Mouse (Mus musculus): ENCODE measurements around the gene Heatr1.
"Not testable (repeated sequence)": the region's sequence is repeated elsewhere in the genome, so short reads cannot be mapped to it uniquely, and the experiment has no call there.

Heatr1 gene

GRCm38 (mm10) chr13:12453150-12453549 lies 58.3 kb downstream of the Heatr1 start:
- no peak for DNase-seq (ENCODE audit: inconsistent age in 2 of 2, low spot score in 1 of 2)

DNA sequence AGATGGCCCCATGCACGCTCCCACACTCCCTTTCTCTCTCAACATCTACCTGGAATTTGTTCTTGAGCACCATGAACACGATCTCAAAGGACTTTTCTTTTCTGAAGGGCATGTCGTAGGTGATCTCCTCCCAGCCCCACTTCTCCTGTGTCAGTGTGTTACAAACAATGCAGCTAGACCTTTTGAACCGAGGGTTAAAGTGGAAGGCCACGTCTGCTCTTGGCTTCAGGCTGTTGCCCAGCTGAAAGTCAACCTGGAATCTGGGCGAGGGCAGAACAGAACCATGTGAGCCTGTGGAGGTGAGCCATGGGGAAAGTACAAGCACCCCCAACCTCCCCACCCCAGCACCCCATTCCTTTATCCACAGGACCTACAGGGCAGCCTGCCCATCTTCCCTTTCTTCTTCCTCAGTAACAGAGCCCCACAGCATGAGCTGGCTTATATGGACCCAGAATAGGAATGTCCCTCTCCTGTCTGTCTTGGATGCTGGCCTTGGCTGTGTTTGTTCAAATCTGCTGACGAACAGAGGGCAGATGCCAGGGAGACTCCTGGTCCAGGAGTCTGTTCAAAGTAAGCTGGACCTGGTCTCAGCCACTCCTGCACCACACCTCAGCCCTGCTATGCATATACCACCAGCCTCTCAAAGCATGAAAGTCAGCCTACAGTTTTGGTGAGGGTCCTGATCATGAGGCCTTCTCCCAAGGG lies 60.0 kb downstream of the Heatr1 start:
- DNase-seq (ENCODE audit: inconsistent age in 2 of 2, low spot score in 1 of 2): no peak

- DNase-seq (ENCODE audit: inconsistent age in 2 of 2, low spot score in 1 of 2): no peak
Observed at GRCm38 (mm10) chr13:12456711-12457110, 61.9 kb downstream of the Heatr1 start.

DNA sequence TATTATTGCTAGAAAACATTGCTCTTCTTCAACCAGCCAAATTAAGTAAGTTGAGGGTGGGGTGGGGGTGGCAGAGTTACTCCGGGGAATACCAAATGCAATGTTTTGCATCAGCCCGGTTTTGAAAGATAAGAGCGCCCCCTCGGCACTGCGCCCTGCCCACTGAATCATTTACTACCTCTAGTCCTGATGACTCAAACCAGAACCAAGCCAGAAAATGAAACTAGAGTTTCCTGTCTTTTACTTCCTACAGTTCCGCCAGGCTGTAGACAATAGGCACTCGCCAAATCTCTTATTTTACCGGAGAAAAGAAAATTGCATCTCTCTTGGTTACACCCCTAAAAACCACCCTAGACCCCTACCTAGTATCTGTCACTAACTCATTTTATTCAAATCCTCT lies 65.6 kb downstream of the Heatr1 start:
- DNase-seq (ENCODE audit: inconsistent age in 2 of 2, low spot score in 1 of 2): peak; percentile 75 to 90

GRCm38 (mm10) chr13:12460881-12461729 lies 66.3 kb downstream of the Heatr1 start:
- DNase-seq (ENCODE audit: inconsistent age in 2 of 2, low spot score in 1 of 2): peak; percentile 97 to 98

GRCm38 (mm10) chr13:12461730-12462119 lies 66.9 kb downstream of the Heatr1 start:
- no peak for DNase-seq (ENCODE audit: inconsistent age in 2 of 2, low spot score in 1 of 2)

- DNase-seq (ENCODE audit: inconsistent age in 2 of 2, low spot score in 1 of 2): no peak
Observed at GRCm38 (mm10) chr13:12462623-12463022, 67.8 kb downstream of the Heatr1 start.

GRCm38 (mm10) chr13:12464159-12464558 lies 69.3 kb downstream of the Heatr1 start:
- DNase-seq (ENCODE audit: inconsistent age in 2 of 2, low spot score in 1 of 2): not testable (repeated sequence)

- no peak for DNase-seq (ENCODE audit: inconsistent age in 2 of 2, low spot score in 1 of 2)
Observed at GRCm38 (mm10) chr13:12464844-12465243, 70.0 kb downstream of the Heatr1 start, which contains the start of gene Lgals8. Gene Lgals8, minus strand, starts transcription at chr13:12464944.

- DNase-seq (ENCODE audit: inconsistent age in 2 of 2, low spot score in 1 of 2): no peak
Observed at GRCm38 (mm10) chr13:12468488-12468887, 73.7 kb downstream of the Heatr1 start.

DNA sequence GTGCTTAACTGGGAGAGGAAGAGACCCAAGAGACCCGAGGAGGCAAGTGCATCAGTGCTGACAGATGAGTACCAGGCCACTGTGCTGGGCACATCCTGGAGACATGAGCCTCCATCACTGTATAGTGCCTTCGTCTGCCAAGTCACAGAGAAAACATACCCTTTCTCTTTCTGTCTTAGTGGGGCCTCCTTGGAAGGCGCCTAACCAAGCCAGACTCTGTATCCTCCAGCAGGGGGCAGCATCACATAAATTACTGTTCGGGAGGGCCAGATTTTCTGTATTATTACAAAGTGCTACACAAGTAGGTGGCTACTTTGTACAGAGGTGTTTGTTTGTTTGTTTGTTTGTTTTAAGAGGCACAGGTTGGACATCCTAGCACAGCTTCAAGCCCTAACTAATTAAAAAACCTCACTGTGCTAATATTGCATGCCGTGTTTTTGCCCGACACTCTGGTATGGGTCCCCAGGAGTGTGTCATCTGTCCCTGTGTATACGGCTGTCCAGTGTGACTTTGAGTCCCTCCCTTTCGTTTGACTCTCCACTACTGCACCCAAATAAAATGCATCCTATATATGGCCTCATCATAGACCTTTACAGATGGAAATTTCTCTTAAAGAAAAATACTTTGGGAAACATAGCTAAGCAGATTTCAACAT lies 79.0 kb downstream of the Heatr1 start:
- DNase-seq (ENCODE audit: inconsistent age in 2 of 2, low spot score in 1 of 2): peak; percentile 60 to 91

DNA sequence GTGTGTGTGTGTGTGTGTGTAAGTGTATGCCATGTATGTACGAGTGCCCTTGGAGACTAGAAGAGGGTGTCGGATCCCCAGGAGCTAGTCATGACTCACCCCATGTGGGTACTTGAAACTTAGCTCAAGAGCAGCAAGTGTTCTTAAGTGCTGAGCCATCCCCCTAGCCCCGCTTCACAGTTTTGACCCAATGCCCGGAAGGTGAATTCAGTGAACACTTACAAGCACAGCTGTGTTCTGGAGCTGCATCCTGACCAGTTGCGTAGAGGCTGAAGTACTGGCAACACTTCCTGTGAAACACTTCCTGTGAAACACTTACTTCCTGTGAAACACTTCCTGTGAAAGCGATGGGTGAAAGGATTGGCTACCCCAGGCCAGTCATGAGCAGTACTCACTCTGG lies 80.4 kb downstream of the Heatr1 start:
- DNase-seq (ENCODE audit: inconsistent age in 2 of 2, low spot score in 1 of 2): no peak

DNA sequence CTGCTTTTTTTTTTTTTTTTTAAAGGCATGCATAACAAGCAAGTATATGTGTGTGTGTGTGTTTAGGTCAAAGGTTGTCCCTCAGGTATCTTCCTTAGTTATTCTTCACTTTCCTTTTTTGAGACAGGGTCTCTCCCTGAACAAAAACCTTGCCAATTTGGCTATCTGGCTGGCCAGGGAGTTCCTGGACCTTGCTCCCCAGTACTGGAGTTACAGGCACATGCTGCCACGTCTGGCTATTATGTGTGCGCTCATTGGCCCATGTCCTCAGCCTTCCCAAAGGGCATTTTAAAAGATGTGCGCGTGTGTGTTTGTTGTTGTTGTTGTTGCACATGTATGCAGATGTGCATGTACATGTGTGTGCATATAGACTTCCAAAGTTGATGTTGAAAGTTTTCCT lies 82.1 kb downstream of the Heatr1 start:
- no peak for DNase-seq (ENCODE audit: inconsistent age in 2 of 2, low spot score in 1 of 2)

- no peak for DNase-seq (ENCODE audit: inconsistent age in 2 of 2, low spot score in 1 of 2)
Observed at GRCm38 (mm10) chr13:12478301-12478700, 83.5 kb downstream of the Heatr1 start.

DNA sequence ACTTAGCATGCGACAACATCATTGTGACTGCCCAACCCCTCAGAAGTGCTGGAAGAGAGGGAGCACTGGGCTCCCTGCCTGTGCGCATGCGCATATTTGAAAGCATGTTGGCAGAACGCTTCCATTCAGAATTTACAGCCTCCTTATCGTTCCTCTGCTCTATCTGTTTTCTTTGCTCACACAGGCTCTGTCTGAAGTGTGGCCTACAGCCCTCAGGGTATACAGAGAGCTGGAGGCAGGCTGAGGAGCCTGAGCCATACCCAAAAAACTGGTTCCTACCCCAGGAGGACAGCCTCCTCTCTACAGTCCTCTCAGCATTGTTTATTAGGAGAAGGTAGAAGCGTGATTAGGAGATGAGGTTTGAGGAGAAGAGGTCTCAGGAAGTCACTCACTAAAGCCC lies 85.0 kb downstream of the Heatr1 start:
- no peak for DNase-seq (ENCODE audit: inconsistent age in 2 of 2, low spot score in 1 of 2)

DNA sequence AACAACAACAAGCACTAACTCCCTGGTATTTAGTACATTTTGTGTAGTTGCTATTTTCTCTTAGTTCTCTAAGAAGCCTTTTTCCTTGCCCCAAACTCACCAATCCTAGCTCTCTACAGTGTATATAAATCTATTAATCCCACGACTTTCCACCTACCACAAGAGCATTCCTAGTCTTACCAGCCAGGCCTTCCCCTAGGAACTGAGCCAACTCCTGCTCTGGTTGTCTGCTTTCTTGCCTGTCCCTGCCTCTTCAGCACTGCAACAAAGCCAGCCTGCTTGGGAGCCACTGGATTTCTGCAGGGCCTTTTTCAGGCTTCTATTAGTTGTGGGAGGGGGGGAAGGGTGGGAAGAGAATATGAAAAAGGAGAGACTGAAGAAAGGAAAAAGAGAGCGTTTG lies 90.4 kb downstream of the Heatr1 start:
- no peak for DNase-seq (ENCODE audit: inconsistent age in 2 of 2, low spot score in 1 of 2)

DNA sequence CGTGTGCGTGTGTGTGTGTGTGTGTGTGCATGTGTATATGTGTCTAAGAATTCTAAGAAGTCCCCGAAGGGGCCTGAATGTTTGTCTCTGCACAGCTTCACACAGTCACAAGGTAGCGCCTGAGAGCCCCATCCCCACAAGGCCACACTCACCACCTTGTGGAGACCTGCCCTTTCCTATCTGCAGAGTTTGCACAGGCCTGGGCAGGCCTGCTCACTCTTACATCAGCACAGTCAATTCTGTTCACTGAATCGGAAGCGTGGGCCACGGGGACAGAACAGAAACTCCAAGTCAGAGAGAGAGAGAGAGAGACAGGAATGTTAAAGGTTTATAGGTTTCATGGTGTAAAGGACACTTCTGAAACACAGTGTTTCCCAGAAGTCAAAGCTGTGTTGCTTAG lies 90.8 kb downstream of the Heatr1 start:
- DNase-seq (ENCODE audit: inconsistent age in 2 of 2, low spot score in 1 of 2): no peak

All from adrenal gland, adult (tissue).